Mouse (Mus musculus): ENCODE measurements around the gene Nup50. TPM values are rescaled to one million over a fixed set of nuclear protein-coding genes. Genes with fewer than 3 reads are reported as not detected.

Gene Nup50
- polyA plus RNA-seq, 1 experiment, result 10.5 TPM

- H3K36me3 ChIP-seq (replicated peaks; ENCODE audit: low read length), result no peaks in the 10 kb centered on the region
- peaks cover 48% of the 10 kb centered on the region for H3K4me1 ChIP-seq
- H3K27me3 ChIP-seq (replicated peaks), result peaks cover 69% of the 10 kb centered on the region
- H3K9me3 ChIP-seq, result peaks cover 12% of the 10 kb centered on the region
- peak overlapping the region; percentile 96 for H3K4me3 ChIP-seq (replicated peaks)
- TF ChIP-seq GATA1 (IDR thresholded peaks at IDR 0.05; ENCODE audit: borderline replicate concordance, low read length), result no peak
- TF ChIP-seq FLI1 (IDR thresholded peaks at IDR 0.05; ENCODE audit: low read length), result no peak
Observed at GRCm38 (mm10) chr15:84987020-84987815, 64.0 kb downstream of the Nup50 start.

GRCm38 (mm10) chr15:84987874-84988825 lies 64.9 kb downstream of the Nup50 start, which contains the start of gene 5031439G07Rik:
Gene 5031439G07Rik (minus strand): TSS chr15:84988551.
- Histone ChIP-seq H3K27me3 (replicated peaks) (peaks cover 63% of the 10 kb centered on the region), H3K4me3 (replicated peaks) (peak within 1 kb of the TSS; percentile 96), H3K9me3 (peaks cover 12% of the 10 kb centered on the region), H3K4me1 (peaks cover 44% of the 10 kb centered on the region), H3K36me3 (replicated peaks; ENCODE audit: low read length) (no peaks in the 10 kb centered on the region)
- TF ChIP-seq GATA1 (IDR thresholded peaks at IDR 0.05; ENCODE audit: borderline replicate concordance, low read length) (no peak), FLI1 (IDR thresholded peaks at IDR 0.05; ENCODE audit: low read length) (no peak)

- TF ChIP-seq GATA1 (IDR thresholded peaks at IDR 0.05; ENCODE audit: borderline replicate concordance, low read length), result no peak
- TF ChIP-seq FLI1 (IDR thresholded peaks at IDR 0.05; ENCODE audit: low read length), result no peak
- Histone ChIP-seq H3K9me3 (peaks cover 12% of the 10 kb centered on the region), H3K4me1 (peaks cover 40% of the 10 kb centered on the region), H3K36me3 (replicated peaks; ENCODE audit: low read length) (no peaks in the 10 kb centered on the region), H3K27me3 (replicated peaks) (peaks cover 59% of the 10 kb centered on the region), H3K4me3 (replicated peaks) (no peak overlapping the region)
Observed at GRCm38 (mm10) chr15:84989098-84989497, 65.9 kb downstream of the Nup50 start.

- TF ChIP-seq GATA1 (IDR thresholded peaks at IDR 0.05; ENCODE audit: borderline replicate concordance, low read length) (no peak), FLI1 (IDR thresholded peaks at IDR 0.05; ENCODE audit: low read length) (no peak)
- Histone ChIP-seq H3K9me3 (peaks cover 12% of the 10 kb centered on the region), H3K4me3 (replicated peaks) (no peak overlapping the region), H3K4me1 (peaks cover 46% of the 10 kb centered on the region), H3K36me3 (replicated peaks; ENCODE audit: low read length) (no peaks in the 10 kb centered on the region), H3K27me3 (replicated peaks) (peaks cover 63% of the 10 kb centered on the region)
Observed at GRCm38 (mm10) chr15:84989771-84990170, 66.6 kb downstream of the Nup50 start.

Other genes starting within 250 kb of the Nup50 start
- gene Arhgap8, start 203.4 kb upstream of the Nup50 start, polyA plus RNA-seq (2012; ENCODE audit: insufficient read depth, low replicate concordance), result 0.91 TPM in 1 of 2 replicates, not detected in the other
- gene Phf21b, start 67.4 kb upstream of the Nup50 start, polyA plus RNA-seq (2012; ENCODE audit: insufficient read depth, low replicate concordance), result 1.2 and 3.5 TPM in 2 replicates
- 0.04 TPM in 1 of 2 replicates, not detected in the other for gene Gm29666, start 3.4 kb upstream of the Nup50 start, polyA plus RNA-seq (2012; ENCODE audit: insufficient read depth, low replicate concordance)
- 17.6 and 21.8 TPM in 2 replicates for gene 5031439G07Rik, start 65.1 kb downstream of the Nup50 start, polyA plus RNA-seq (2012; ENCODE audit: insufficient read depth, low replicate concordance)
- gene Upk3a, start 93.7 kb downstream of the Nup50 start, polyA plus RNA-seq (2012; ENCODE audit: insufficient read depth, low replicate concordance), result not detected in 2 replicates
- 0.97 TPM in 1 of 2 replicates, not detected in the other for gene Fam118a, start 105.5 kb downstream of the Nup50 start, polyA plus RNA-seq (2012; ENCODE audit: insufficient read depth, low replicate concordance)
- not detected in 2 replicates for gene Smc1b, start 208.6 kb downstream of the Nup50 start, polyA plus RNA-seq (2012; ENCODE audit: insufficient read depth, low replicate concordance)
- not detected in 2 replicates for gene Ribc2, start 208.7 kb downstream of the Nup50 start, polyA plus RNA-seq (2012; ENCODE audit: insufficient read depth, low replicate concordance)

Measured in megakaryocyte, embryonic 14.5 days (primary cell).